Mouse (Mus musculus) cerebellum, postnatal 14 days (tissue): ENCODE measurements around the gene Gdf2.

ENCODE experiments used
- DNase-seq, 2 experiments: peaks; one replicate each; pipeline ENCODE4 v3.0.0; 2021; ENCODE audit warnings: mixed read lengths in 2 of 2

Gene Gdf2

DNA sequence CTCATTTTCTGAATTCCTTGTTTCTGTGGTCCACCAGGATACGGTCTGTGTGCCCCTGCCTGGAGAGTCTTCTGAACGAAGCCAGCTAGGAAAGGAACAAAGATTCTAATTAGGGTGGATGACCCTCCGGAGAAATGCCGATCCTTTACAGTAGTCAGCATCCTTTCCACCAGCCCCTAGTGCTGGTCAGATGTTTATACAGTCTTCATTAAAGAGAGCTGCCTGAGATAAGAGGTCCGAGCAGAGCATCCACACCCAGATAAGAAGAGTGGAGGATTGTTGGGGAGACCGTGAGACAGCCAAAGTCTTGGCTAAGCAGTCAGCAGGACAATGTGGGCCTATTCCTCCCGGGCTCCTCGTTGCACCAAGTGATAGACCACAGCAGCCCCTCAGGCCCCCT, at the start of gene Gdf2:
Gene Gdf2 (plus strand): TSS at position 301 of the 400 bp plus-strand sequence.
- no peak for DNase-seq

DNA sequence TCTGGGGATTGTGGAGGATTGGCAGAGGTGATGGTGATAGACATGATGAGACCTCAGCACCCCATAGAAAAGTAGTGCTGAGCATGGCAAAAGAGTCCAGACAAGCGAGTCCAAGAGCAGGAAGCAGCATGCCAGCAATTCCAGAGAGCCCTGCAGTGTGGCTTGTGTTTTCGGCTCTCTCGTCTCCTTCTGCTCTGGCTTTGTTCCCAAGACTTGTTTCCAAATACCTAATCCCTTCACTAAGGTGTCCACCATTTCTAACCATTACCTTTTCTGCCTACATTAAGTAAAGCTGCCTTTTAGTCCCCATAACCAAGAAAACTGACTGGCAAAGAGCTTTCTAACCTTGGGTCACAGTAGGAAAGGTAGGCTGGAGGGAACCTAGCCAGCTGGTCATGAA, 49.3 kb upstream of the Gdf2 start:
- peak in 1 of 2 experiments; percentile 51 for DNase-seq

DNA sequence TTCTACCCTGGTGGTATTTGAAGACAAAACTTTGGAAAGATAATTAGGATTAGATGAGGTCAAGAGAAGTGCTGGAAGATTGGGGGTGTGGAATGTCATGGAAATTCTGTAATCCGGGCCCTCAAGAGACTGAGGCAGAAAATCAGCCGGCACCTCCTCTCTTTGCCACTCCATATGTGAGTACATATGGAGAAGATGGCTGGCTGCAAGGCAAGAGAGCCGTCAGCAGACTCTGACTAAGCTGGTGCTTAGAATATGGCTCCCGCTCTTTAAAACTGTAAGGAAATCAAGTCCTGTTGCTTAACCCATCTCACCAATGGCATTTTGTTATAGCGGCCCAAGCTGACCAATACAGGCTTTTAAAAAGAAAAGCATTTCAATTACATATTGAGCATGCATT, 45.1 kb upstream of the Gdf2 start:
- no peak for DNase-seq

DNA sequence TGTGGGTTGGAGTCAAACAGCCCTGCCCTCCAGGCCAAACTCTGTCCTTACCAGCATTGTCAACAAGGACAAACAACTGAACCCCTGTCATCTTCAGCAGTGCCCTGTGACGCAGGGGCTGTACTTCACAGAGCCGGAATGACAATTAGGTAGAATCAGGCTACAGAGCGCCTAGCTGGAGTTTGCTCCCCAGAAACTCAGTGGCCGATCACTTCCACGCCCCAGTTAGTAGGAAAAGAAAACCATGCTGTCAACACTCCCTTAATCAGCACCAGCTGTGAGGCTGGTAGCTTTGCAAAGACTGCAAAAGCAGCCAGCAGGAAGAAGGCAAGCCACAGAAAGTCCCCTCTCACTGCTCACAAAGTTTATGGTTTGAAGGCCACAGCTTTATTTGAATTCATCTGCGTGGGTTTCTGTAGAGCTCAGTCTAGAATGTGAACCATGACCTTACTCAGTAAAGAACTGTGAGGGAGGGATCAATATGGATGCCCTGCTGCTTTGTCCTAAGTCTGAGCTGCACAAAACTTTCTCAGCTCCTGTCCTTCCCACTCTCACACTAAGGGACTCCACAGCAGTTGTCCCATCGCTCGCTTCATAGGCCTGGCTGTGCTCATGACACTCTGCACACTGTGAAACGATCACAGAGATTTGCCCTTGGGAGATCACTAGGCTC, 44.1 kb upstream of the Gdf2 start:
- no peak for DNase-seq

DNA sequence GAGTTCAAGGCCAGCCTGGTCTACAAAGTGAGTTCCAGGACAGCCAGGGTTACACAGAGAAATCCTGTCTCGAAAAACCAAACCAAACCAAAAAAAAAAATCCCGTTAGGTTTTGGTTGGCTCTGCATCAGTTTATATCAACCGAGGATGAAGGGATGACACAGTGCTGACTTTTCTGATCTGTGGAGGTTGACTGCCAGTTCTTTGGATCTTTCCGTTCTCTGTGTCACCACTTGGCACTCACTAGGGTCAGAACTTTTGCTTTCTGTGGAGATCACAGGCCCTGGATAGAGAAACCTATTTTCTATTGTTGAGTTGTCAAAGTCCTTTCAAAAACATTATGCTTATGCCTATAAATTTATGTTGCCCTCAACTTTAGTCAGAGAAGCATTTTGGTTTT, 38.1 kb upstream of the Gdf2 start:
- DNase-seq, result no peak

DNA sequence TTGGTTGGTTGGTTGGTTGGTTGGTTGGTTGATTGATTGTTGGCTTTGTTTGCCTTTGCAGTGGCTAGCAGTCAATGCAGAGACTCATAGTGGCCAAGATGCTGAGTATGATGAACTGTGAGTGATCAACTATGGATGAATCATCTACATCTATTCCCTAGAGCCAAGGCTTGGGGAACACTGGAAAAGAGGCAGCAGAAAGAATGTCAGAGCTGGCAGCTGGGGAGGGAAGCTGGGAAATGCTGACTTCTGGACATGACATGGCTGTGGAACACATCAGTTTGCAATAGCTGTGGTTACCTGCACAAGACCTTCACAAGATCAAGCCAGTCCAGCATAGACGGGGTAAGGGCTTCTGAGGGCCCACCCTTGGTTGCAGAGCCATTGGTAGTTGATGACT, 37.6 kb upstream of the Gdf2 start:
- no peak for DNase-seq

DNA sequence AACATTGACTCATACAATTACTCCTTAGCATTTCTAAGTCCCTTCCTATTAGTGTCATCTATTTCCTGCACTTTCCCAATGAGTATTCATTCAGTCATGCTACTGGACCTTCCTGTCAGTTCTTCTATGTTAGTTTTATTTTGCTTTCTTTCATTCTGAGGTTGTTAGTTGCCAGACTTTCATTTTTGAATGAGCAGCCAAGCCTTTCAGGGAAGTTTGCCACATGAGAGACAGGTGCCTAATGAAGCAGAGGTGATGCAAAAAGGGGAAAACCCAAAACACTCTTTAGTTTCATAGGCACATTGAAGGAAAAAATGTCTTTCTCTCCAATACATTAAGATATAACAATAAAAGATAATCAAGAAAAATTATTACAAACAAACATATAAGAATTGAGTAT, 36.0 kb upstream of the Gdf2 start:
- DNase-seq, result no peak

DNA sequence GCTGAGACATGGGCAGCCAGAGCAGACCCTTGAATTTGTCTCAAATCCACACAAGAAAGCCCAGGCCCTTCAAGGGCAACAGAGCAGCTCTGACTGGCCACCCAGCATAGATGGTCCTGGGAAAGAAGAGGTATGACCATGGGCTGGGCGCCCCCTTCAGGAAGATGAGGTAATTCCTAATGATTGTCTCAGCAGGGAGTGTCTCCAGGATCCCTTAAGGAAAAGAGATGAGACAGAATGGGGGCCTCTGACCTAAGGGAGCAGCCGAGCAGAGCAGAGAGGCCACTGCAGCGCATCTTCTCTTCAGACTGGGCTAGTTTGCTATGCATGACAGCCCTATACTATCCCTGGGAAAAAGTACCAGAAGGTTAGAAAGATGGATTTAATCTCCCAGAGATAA, 27.1 kb upstream of the Gdf2 start:
- peak; percentile 60 to 72 for DNase-seq

DNA sequence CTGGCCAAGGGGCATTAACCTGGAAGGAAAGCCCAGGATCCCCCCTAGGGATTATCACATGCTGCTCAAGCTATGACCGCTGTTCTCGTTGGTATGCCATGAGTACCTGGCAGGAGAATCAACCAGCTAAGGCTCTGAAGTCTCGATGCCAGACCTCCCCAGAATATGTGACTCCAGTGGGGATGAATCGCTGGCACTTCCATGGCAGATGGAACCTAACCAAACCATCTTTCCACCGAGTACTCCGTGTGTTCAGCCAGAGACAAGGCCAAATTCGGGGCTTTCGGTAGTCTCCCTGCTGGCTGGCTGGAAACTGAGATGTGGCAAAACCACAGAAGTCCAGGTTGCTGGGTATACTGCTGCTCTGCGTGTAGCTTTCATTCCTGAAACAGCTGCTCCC, 26.6 kb upstream of the Gdf2 start:
- DNase-seq, result peak; percentile 48 to 53

DNA sequence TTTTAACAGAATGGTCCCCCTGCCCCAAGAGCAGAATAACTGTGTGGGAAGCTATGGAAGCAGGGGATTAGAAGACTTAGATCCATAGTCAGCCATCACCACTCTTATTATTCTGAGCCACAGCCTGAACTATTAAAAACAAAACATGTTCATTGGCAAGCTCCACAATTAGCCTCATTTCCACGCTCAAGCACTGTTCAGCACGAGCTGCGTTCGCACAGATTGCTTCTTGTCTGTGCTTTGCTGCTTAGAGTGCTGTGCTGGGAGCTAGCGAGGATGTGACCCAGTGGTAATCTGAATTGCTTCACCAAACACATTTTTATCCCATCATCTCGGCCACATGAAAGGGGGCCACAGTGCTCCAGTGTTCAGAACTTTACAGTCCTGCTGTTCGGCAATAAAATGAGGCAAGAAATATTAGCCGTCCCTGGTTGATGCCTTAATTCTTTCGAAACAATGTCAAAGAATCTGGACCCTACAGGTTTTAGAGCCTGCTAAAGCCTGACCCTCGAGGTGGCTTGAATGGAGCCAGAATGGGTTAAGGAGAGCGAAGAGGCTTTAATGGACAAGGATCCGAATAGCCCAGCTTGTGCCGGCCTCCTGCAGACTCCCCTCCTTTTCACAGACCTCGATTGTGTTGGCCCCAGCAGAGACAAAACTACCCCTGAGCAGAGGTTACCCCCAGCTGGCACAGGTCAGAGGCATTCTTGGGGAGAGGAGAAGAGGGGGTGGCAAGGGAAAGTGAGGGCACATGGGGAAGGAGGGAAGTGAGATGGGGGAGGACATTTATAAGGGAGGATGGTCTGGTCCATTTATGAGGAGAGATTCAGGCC, 19.9 kb upstream of the Gdf2 start:
- no peak for DNase-seq

DNA sequence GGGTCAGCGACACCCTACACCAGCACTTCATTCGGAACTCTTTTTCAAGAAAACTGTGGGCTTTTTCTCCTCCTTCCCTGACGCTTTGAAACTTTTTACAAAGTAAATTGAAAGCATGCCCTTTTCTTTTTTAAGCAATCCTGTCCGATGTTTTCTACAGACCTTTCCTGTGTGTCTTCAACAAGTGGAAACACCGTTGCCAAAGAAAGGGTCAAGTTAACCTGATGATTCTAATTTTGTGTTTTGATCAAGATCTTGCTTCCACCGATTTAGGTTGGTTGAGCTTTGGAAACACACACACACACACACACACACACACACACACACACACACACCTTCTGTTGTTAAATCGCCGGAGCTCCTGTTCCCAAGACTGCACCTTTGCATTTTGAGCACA, 18.1 kb upstream of the Gdf2 start:
- no peak for DNase-seq

DNA sequence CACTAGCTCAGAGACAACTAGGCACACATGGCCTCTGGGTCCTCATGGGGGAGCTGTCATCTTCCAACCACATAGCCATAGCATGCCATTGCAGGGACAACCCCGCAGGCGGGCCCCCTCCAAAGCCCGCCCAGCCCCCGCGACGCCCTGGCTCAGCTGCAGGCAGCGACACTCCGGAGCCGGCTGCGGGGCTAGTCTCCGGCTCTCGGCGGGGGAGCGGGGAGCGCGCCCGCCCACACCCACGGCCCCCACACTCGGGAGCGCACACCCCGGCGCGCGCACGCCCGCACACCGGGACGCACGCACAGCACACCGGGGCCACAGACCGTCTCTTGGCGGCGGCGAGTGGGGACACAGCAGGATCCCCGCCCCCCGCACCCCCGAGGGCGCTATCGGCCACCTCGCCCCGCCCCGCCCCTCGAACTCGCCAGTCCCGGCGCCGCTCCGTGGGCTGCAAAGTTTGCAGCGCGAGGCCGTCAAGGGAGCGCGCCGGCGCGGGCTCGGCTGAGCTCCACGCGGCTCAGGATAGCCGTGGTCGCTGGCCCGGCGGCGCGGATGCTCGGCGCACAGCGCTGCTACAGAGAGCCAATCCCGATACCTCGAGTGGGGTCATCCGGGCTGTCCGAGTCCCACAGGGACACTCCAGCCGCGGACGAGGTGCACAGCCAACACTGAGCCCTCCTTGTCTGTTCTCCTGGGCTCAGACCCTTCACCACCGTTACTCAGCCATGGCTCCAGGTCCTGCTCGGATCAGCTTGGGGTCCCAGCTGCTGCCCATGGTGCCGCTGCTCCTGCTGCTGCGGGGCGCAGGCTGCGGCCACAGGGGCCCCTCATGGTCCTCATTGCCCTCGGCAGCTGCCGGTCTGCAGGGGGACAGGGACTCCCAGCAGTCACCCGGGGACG, 17.4 kb upstream of the Gdf2 start, which contains the start of gene Gdf10:
Gene Gdf10 (plus strand): TSS at position 420 of the 903 bp plus-strand sequence.
- DNase-seq, result peak; percentile 40

DNA sequence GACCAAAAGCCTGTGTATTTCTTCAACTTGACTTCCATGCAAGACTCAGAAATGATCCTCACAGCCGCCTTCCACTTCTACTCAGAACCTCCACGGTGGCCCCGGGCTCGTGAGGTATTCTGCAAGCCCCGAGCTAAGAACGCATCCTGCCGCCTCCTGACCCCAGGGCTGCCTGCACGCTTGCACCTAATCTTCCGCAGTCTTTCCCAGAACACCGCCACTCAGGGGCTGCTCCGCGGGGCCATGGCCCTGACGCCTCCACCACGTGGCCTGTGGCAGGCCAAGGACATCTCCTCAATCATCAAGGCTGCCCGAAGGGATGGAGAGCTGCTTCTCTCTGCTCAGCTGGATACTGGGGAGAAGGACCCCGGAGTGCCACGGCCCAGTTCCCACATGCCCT, 9.0 kb upstream of the Gdf2 start:
- no peak for DNase-seq

DNA sequence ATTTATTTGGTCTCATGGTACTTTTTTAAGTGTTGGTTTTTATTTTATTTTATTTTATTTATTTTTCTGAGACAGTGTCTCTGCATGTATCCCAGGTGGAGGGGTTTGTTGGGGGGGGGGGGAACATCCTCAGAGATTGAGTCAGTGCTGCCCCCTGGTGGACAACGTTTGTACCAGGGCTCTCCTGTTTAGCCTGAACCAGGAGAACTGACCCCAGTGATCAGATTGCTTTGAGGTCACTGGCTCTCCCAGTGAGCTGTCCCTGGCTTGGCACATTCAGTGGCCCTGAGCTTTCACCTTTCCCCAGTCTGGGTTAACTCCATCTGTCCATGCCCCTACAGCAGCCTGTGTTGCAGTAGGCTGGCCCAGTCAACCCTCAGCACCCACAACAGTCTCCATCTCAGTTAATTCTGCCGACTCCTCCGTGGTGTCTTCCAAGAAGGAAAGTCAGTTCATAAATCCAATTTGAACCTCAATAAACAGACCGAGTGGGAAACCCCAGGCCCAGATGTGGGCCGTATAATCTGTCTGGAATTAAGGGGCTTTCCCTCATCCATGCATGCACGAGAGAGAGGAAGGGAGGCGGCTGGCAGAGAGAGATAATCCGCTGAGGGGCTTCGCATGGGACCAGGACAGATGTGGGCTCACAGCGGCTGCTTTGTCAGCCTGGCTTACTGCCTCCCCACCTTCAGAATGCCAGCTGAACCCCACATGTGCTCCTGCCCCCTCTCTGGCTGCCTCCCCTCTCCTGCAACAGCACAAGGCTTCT, 7.7 kb upstream of the Gdf2 start:
- peak; percentile 81 to 91 for DNase-seq

DNA sequence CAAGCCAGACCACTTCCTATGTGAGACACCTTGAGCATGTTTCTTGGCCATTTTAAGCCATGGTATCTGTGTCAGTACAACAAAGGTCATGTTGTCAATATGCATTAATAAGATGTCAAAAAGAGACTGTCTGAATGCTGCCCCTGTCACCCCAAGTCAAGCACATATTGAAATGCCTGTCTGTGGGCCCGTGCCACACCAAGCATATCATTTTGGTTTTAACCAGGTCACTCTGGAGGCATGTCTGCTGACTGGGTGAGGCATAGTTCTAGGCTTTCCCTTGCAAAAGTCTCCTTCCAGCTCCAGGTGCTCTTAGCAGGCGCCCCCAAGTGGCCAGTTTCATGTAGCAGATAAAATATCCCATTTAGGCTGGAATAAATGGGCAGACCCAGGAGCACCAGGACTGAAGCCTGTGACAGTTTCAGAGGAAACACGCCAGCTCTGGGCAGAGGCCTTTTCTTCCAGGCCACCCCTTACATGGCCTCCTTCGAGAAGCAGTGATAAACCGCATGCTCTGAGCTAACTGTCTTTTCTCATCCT, 7.0 kb upstream of the Gdf2 start:
- peak; percentile 83 to 88 for DNase-seq

DNA sequence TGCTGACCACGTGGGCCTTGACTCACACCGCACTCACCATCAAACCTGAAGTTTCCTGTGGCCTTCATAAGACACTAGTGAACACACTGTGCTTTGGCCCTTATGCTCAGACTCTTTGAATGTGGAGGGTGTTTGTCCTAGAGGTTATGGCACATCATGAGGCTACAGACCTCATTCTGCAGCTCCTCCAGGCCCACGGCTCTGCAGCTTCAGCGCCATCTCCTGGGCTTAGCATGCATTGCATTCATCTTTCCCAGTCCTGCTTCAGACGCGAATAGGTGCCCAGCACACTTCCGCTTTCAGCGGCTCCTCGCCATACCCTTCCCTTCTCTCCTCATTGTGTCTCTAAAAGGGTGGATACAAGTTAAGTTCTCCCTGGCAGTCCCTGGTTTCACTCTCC, 1.7 kb upstream of the Gdf2 start:
- peak; percentile 92 to 95 for DNase-seq

DNA sequence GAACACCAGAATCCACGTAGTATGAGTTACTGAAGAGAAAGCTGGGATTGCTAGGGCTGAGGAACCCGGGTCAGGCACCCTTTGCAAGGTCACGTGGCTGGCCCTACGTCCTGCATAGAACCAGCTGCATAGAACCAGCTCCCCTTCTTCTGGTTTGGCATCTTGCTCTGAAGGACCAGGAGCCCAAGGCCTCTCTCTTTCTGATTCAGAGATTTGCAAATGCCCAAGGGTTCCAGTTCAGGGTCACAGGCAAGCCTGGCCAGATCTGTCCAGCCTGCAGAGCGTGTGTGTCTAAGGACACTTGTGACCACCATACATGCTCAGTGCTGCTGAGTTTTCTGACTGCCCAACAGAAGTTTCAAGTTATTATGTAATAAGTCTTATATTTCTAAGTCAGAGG, 1.4 kb downstream of the Gdf2 start:
- DNase-seq, result no peak

DNA sequence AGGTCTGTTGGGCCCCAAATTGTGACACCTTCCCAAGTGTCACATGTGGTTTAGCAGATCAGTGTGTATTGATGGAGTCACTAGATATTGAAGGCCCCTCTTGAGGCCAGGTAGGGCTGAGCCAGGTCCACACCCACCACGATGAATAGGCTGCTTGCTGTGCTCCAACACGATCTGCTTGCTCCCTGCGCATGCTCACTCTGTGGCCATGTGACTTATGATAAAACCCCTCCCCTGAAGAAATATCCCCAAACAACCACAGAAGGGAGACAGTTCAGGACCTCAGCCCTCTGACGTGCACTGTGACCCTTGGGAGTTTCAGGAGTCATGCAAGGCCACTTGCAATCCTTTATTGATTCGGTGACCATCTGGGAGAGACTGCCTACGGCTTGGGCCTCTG, 5.3 kb downstream of the Gdf2 start:
- DNase-seq, result no peak

DNA sequence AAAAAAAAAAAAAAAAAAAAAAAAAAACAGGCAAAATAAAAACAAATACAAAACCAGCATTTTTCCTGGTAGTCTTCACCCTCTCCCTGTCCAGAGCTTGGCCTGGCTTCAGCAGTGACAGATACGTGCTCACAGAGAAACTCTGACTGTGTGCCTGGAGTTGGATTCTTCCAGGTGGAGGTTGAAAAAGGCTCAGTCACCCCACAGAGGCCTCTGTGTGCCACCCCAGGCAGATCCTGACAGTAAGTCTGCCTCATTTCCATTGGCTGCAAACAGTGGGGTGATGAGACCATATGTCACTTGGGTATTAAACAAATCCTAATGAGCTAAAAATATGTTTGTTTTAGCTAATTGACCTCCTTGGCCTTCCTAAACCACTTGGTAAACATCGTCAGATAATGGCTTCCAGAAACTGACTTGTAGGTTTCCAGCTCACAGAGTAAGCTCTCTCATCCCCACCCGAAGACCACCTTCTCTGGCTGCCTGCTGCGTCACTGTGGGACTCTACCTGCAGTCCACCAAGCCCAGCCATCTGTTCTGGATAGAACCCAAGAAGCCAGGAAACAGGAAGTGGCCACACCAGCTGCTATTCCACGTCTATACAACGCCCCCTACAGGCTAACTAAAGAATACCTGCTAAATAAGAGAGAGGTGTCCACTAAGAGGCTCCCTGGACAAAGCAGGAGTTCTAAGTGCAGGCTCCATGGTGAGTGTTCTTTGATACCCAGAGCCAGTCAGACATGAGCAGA, 11.6 kb downstream of the Gdf2 start:
- peak; percentile 43 to 55 for DNase-seq

DNA sequence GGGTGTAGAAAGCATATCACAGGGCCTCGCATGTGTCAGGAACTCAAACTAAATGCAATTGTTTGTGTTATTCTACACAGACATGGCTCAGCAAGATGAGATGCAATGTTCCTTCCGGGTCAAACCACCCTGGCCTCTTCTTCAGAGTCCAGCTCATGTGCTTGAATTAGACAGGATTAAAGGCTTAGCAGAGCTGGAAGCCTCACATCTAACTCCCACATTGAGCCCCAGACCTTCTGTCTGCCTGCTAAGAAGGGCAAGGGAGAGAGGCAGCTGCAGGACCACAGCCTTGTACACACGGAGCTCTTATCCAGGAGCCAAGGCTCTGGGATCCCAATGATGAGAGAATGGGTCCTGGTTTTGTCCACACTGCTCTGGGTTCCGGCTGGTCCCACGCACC, 12.9 kb downstream of the Gdf2 start, which contains the start of gene Rbp3:
Gene Rbp3 (plus strand): TSS at position 243 of the 400 bp plus-strand sequence.
- DNase-seq, result no peak

DNA sequence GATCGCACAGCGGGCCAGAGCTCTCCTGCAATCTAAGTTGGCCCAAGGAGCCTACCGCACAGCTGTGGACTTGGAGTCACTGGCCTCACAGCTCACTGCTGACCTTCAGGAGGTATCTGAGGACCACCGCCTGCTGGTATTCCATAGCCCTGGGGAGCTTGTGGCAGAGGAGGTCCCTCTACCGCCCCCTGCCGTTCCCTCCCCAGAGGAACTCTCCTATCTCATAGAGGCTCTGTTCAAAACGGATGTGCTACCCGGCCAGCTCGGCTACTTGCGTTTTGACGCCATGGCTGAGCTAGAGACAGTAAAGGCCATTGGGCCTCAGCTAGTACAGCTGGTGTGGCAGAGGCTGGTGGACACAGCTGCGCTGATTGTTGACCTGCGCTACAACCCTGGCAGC, 15.2 kb downstream of the Gdf2 start:
- no peak for DNase-seq
